Mouse (Mus musculus) testis, adult 2 months (tissue): Measurements from ENCODE around the gene Neurl4.

Experiments
- CTCF ChIP-seq: fragments of 200-500 bp; IDR thresholded peaks from 2 replicates; pipeline ENCODE4 v1.5.1; 2012; ENCODE audit warnings: low read depth, mild to moderate bottlenecking, inconsistent platforms, low read length, moderate library complexity; ENCODE audit not compliant: control insufficient read depth, insufficient read depth, insufficient replicate concordance
- POLR2A ChIP-seq: fragments of 200-500 bp; IDR thresholded peaks from 2 replicates; pipeline ENCODE4 v1.6.1; 2012; ENCODE audit warnings: low read depth, mild to moderate bottlenecking, inconsistent platforms, low read length, moderate library complexity; ENCODE audit not compliant: control insufficient read depth

- no peak for TF ChIP-seq CTCF
- no peak for TF ChIP-seq POLR2A
These were observed 36.5 kb downstream of the Neurl4 start for GRCm38 (mm10) chr11:69937385-69937784.
